Mouse (Mus musculus): ENCODE measurements at regions not wholly inside any gene's neighbourhood (a gene's known extent, or its start where the extent isn't known, plus 50 kb on each side); places are given as distances from the start of the nearest gene placed in this dataset.

DNA sequence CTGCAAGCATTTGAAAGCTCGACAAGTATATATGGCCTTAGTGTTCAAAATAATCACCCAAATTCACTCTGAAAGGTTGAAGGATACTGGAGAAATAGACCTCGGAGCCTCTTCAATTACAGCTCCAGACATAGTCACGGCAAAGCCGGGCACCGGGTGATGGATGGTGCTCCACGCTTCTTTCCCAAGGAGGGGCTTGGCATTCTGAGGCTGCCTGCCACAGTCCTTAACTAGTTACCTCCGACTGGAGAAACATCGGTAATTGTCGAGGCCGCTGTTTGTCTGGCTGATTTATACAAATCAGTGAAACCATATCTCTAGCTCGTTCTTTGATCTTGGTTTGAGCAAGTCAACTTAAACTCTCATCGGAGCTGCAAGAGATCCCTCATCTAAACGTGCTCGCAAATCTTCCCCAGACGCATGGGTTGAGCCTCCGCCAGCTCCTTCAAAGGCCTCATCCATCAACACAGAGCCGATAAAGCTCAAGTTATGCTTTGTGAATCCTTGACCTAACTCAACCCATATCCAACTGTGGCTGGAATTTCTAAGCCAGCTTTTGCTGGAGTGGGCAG lies 145.4 kb upstream of the Stx16 start:
- CTCF ChIA-PET: no interaction called here

DNA sequence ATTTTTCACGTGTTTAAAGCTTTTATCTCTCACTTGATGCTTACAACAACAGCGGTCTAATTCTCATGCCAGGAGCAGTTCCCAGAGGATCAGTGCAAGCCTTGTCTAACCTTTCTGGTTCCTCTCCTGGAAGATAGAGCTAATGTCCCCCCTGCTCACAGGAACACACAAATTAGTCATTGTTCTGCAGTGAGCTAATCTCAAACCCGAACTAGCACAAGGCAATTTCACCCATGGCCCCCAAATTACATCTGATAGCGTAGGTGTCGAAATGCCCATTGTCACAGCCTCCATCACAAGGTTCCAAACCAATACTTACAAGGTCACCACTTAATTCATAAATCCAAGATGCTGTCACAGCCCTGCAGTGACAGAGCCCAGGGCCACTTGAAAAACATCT lies 140.4 kb upstream of the Stx16 start:
- CTCF ChIA-PET: no interaction called here

DNA sequence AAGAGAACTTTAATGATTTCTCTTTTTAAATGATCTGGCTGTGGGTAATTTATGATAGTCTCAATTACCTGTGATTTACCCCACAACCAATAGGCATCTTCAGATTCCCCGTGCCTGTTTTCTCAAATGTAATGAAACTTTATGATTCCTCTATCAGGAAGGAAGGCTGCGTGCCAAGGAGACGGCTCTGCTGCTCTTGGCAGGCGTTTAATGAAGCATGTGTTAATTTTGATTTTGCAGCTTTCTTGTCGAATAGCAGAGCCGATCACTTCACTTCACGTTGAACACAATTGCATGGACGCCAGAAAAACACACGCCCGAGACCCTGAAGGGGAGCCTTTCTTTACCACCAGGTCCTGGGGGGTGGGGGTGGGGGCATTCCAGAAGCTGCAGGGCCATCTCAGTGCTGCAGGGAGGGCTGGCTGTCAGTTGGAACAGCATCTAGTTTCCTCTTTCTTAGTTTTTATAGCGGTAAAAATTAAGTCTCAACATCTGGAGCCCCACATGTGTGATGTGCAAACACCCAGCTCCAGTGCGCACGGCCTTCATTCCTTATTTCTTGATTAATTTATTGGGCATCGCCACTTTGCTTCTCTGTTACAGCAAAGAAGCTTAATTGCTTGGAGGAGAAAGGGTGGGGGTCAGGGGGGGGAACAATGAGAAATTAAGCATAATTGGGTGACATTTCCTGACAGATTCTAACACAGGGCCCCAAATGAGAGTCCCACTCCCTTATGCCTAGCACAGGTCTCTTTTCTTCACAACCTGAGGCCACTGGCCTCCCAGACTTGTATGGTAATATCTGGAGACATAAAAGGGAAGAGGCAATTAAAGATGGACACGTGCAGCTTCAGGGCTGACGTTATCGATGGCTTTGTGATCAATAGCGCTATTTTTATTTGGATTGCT lies 138.3 kb upstream of the Stx16 start:
- CTCF ChIA-PET: no interaction called here

DNA sequence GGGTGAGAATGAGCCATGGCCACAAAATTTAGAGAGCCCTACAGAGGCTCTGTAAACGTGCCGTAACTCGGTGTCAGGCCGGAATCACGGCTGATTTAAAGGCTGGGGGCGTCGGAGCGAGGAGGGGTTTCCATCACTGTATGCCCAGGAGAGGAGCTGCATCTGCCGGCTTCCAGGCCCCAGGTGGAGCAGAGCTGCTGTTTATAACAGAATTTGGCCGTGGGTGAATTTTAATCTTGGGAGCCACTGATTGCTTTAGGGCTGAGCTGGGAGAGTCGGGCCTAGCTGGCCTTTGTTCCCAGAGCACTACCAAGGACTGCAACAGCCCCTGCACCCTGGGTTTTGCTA lies 137.7 kb upstream of the Stx16 start:
- CTCF ChIA-PET: no interaction called here

DNA sequence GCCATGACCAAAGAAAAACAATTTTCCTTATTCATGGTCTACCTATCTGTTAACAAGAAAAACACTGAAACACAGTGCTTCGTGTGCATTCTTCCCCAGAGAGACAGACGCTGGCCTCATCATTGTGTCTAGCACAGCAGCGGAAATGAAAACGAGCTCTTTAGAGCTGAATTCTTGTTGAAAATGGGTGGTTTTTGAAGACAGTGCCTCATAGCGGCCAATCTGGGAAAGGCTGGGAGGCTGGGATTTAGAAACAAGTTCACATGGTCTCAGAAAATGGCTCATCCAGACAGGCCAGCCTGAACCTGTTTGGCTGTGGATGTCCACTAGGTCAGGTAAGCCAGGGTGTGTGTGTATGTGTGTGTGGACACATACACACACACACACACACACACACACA lies 130.7 kb upstream of the Stx16 start:
- CTCF ChIA-PET: no interaction called here

DNA sequence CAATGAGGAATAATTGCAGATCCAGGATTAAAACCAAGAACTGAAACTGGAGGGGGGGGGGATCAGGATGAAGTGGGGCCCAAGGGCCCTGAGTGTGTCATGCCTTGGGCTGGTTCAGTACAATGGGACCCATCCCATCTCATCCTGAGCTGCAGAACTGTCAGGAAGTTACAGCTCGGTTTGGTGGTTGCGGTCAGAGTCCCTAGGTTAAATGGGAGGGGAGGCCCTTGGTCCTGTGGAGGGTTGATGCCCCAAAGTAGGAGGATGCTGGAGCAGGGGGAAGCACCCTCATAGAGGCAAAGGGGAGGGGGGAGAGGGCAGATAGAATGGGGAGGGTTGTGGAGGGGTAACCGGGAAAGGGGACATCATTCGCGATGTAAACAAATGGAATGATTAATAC lies 127.5 kb upstream of the Stx16 start:
- CTCF ChIA-PET: no interaction called here

DNA sequence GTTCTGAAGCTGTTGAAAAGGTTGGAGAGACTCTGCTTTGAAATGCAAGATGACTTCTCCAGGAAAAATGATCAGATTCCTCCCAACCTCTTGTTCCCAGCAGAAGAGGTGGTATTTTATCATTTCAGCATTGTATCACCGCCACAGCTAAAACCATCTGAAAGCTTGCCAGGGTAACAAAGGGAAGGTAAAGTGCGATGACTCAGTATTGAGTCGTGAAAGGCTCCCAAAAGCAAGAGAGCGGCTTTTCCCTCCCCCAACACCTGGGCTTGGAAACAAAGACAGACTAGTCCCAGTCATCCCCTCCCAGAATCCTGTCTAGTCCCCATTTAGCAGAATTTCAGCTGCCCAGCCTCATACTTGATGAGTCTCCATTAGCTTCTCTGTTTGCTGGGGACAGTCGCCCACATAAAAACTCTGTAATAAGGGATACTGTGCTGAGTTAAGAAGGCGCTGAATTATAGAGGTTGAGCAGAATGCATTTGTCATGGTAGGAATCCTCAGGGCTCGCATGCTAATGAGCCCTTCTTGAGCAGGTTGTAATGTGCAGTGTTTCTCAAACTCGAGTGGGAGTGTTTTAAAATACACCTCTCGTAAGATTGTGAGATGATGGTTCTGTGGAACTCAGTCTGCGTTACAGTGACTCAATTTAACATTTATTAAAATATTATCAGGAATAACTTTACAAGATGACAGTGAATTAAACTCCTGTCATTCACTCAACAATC lies 125.8 kb upstream of the Stx16 start:
- CTCF ChIA-PET: no interaction called here

DNA sequence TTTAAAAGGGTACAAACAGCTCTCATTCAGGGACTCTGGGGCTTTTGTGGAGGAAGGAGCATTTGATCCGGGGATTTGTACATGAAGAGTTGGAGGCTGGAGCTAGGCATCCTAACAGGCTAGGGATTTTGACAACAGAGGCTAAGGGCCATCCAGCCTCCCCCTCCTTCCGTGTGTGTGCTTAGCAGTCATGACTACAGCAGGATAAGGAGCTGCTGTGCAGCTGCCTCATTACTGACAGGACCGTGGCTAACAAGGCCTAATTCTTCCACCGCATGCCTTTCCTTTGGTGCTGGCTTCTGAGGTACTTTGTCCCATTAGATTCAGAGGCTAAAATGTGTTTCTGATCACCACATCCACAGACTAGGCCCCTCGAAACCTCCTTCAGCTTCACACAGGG lies 110.0 kb upstream of the Stx16 start:
- CTCF ChIA-PET: no interaction called here

DNA sequence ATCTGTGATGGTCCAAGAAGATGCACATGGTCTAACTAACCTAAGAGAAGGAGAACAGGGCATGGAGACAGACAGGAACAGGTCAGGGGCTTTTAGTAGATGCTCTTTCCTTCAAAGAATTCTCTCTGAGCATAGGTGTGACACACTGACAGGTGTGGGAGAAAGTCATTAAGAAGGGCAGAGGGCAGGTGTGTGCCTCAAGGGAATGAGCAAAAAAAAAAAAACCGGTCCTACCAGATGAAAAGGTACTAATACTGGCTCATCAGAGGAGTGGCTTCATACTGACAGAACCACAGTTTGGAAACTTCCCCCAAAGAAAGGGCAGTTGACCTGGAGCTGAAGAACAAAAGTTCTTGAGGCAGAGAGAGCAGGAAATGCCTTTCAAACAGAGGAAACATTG lies 105.3 kb upstream of the Stx16 start:
- CTCF ChIA-PET: no interaction called here

DNA sequence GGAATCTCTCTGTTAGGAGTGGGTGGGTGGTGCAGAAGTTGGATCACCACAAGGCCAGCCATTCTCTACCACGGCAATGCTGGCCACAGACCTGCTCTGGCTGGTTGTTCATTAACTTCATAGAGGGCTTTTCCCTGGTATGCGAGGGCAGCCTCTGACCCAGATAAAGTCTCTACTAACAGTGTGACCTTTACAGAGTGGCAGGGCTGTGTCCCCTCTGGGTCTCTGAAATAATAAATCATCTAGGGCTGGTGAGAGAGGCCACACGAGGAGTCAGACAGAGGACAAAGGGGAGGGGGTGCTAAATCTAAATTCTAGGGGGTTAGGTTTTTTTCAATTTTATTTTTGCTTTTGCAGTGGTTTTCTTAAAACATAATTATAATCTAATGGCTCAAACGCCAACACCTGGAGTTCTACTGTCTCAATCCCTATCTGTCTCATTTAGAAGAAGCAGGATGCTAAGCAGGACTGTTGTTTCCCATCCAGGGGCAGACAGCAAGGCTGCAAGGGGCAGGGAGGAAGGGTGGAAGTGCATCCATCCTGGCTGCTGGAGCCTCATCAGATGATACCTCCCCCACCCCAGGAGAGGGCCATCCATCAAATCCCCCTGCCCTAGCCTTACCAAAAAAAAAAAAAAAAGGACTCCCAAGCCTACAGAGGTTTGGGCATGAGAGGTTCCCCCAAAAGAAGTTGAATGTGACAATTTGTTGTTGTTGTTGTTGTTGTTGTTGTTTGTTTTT lies 99.6 kb upstream of the Stx16 start:
- CTCF ChIA-PET: no interaction called here

DNA sequence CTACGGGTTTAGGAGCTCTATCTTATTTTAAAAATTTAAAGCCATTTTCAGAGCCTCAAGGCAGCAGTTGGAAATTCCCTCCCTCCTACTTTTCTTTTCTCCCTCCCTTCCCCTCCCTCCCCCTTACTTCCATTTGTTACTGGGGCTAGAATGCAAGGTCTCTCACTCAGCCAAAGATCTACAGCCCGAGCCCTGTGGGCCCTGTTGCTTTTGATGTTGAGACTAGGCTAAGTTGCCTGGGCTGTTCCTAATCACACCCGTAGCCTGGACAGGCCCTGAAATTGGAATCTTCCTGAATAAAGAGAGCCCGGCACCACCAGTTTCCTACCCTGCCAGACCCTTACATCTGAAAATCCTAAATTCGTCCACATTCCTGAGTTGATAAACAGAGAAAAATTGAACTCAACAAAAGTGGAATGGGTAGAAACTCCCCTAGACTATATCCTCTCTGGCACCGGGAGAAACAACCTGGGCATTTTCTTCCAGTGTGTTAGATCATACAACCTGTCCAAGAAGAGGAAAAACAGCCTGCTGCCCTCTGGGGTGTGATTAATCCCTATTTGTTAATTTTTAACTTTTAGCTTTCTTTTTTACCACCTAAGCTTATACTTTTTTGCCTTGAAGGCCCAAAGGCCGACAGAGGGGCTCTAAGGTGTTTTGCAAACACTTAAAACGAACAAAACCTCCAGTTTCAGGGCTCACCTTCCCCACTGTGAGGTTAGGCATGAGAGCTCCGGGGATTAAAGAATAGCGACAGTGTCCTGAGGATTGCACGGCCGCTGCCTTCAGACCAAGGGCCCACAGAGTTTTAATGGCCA lies 98.7 kb upstream of the Stx16 start:
- CTCF ChIA-PET: interaction anchor here (0.6 kb wide), 1 partner anchor 134 kb away, joined by 3 read pairs; no protein-coding TSS in a partner anchor

DNA sequence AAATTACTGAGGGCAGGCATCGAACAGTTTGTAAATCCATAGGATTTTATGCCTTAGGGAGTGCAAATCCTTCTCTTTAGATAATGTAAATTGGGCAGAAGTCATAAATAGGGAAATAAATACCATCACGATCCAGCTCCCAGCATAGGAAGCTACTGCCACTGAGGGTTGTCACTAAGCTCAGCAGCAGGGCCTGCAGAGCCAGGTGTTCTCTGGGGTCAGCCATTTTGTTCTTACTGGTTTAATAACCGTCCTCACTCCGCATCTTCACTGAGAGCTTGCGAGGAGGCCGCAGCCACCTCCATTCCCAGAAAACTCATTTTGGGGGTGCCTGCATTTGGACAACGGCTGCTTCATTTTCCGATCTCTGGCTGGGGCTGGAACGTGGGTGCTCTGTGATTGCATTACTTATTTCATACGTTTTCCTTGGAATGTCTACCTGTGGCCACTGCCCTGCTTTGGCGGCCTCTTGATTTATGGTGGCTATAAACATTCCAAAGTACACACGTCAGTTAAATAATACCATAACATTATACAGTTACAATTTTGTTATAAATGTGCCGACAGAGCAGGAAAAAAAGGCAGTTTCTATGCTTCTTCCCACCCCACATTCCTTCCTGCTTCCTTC lies 97.9 kb upstream of the Stx16 start:
- CTCF ChIA-PET: no interaction called here

DNA sequence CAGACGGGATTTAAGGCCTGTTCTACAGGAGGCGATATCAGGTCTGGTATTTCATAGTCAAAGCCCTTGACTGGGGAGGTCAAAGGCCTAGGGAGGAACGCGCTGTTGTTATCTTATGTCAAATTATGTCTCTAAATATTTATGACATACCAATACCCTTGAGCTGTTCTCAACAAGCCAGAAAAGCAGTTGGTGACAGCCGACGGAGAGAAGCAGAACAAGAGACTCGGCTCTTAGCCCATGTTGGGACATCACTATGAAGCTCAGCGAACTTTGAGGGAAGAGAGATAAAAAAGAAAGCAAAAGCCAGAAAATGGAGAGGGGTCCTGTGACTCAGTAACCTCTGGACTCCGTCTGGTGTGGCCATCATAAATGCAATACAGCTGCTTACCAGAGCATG lies 95.1 kb upstream of the Stx16 start:
- CTCF ChIA-PET: no interaction called here

DNA sequence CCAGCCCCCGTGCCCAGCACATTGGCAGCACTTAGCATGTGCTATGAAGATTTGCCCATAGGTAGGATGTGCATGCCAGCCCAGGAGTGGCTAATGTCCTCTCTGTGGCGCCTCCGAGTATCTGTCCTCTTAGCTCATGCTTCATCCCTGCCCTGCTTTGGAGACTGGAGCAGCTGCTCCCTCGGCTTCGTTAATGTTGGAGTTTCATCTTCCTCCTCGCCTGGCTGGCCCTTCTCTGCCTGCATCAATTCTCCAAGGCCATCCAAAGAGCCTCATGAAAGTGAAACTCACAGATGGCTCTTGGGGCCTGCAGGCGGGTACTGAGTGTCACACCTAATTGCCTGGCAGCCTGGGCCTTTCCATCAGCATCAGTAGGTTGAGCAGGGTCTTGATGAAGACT lies 88.6 kb upstream of the Stx16 start:
- CTCF ChIA-PET: no interaction called here

DNA sequence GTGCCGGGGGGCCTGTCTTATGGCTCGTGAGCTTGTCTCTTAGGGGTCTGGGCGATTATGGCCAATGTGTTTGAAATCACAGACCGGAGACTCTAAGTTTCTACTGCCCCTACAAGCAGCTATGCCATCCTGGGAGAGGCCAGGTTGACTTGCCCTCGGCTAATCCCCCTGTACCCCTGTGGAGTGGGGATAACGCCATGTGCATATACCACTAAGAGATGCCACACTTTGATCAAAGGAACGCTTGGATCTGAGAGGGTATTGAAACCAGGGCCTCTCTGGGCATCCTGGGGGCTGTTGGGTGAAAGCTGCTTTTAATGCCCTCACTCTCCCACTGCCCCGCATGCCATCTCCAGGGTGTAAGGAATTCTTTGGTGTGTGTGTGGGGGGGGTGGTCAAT lies 88.2 kb upstream of the Stx16 start:
- CTCF ChIA-PET: no interaction called here

DNA sequence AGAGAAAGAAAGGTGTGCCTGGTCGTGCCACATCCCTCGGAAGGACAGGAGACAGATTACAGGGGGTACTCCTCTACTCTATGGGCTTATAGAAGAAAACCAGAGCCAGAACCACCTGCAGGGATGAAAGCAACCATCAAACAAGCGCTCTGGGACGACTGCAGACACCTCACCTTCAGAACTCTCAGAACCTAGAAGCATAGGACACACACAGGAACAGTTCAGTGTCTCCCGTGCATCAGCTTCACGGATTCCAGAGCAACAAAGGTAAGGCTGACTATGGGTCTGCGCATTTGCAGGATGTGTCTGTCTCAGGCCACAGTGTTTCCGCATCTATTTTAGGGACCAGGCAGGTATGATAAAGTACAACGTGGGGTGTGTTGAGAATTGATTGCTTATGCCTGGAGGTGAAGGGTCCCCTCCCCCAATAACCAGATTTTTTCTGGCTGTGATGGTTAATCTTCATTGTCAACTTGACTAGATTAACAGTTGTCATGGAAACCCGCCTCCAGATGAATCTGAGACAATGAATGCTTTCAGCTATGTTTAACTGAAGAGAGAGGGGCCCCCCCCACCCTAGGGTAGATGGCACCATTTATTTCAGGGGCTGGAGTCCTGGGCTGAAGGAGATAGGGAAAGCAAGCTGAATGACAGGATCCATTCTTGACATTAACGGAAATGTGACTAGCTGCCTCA lies 87.3 kb upstream of the Stx16 start:
- CTCF ChIA-PET: no interaction called here

DNA sequence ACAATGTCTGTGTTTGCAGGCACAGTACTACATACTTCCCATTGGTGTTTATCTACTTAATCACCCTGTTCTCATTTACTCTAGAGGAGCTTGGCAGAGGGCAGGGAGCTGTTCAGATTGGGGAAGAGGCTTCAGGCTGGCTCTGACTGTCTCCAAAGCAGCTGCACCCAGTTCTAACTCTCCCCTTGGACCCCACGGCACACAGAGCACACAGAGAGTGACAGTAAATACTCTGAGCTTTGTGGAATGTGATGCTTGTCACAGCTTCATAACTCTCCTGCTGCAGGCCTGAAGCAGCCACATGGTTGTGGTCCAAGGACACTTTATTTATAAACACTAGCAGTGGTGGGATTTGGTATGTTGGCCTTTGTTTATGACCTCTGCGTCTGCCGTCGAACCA lies 85.4 kb upstream of the Stx16 start:
- CTCF ChIA-PET: no interaction called here

DNA sequence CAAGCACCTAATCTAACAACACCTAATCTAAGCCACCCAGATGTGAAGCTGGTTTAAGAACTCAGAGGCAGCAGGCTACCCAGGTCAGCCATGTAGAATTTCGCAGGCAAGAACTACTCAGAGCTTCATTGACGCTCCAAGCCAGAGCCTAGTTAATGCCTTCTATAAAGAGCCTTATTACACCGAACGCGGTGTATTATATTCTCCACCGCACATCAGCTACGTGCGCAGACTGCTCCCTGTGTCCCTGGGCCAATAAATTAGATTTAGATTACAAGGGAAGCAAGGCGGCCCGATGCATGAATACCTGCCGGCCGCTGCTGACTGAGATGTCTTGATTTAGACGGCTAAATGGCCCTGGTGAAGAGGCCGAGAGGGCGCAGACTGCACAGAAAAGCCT lies 84.7 kb upstream of the Stx16 start:
- CTCF ChIA-PET: no interaction called here

DNA sequence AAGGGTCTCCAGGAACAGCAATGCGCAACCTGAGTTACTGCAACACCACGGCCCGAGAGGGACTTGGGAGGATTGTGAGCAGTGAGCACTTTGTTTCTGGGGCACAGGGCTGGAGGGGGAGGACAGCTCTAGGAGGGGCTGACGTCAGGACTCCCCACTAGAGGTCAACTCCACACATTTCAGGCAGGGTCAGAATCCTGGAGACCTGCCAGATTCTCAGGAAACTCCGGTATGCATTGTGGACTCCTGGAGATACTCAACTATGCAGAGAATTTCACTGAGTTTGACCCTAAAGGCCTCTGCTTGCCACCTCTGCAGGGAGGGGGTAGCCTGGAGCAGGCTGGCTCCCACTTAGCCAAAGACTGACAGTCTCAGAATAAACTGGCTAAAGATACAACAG lies 84.1 kb upstream of the Stx16 start:
- CTCF ChIA-PET: no interaction called here

DNA sequence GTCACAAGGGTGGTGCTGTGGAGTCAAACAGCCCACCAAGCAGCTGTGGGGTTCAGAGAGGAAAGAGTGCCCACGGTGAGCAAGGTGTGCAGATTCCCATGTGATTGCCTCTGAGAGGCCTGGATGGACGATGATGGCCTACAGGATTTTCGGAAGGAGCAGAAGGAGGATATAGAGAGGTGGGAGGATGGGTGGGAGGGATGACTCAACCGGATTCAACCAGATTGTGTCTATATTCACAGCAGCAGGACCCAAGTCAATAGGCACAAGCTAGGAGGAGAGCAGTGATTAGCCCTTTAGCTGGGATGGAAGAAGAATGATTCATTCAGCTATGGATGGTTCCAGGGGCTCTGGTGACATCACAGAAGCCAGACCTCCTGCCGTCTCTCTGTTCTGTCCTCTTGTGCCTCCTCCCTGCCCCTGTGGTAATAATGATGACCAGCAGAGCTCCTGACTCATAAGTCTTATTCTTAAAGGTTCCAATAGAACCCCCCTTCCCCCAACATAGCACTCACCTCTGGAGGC lies 82.6 kb upstream of the Stx16 start:
- CTCF ChIA-PET: no interaction called here
